Mouse (Mus musculus) MEL (cell line): ENCODE results near the gene Cry1.

Source experiments
- MAX ChIP-seq: IDR thresholded peaks from 2 replicates; pipeline ENCODE4 v1.6.1; 2011; ENCODE audit warnings: low read length, improper control_type of control experiment
- TCF12 ChIP-seq: IDR thresholded peaks from 2 replicates; pipeline ENCODE4 v1.6.1; 2014; ENCODE audit warnings: low read depth, mild to moderate bottlenecking, inconsistent platforms, low read length, improper control_type of control experiment, moderate library complexity

- TF ChIP-seq MAX (no peak), TCF12 (no peak)
Observed at GRCm38 (mm10) chr10:85214847-85215246, 30.0 kb upstream of the Cry1 start.
